Mouse (Mus musculus): ENCODE data around the gene Ilk.
"Not testable (repeated sequence)": the region's sequence is repeated elsewhere in the genome, so short reads cannot be mapped to it uniquely, and the experiment has no call there.

Gene Ilk

DNA sequence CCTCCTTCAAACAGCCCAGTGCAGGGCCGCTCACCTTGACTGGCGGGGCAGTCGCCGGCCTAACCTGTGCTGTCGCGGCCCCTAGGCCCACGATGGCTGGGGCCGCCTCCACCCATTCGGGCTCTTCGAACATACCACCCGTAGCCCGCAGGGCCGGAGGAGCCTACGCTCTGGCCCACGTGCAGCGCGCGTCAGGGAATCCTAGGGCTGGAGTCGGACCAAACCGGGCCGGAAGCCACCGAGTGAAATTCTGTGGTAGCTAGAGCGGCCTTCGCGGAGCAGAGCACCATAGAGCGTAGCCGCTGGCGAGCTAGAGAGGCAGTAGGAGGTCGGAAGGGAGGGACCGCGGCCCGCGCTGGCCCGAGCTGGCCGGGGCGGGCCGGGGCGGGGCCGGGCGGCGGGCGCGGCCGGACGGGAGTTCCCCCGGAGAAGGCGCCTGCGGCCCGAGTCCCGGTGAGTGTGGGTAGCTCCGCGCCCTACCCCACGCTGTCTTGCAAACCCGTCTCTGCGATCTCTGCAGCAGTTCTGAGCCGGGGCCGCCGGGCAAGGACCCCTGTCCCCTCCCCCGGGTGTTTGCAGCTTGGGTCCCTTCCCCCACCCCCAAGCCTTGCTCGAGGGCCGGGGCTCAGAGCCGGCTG lies at the start of gene Ilk:
Ilk (plus strand) TSS at position 329 of the 638 bp plus-strand sequence.
- peak; percentile 87 for DNase-seq

DNA sequence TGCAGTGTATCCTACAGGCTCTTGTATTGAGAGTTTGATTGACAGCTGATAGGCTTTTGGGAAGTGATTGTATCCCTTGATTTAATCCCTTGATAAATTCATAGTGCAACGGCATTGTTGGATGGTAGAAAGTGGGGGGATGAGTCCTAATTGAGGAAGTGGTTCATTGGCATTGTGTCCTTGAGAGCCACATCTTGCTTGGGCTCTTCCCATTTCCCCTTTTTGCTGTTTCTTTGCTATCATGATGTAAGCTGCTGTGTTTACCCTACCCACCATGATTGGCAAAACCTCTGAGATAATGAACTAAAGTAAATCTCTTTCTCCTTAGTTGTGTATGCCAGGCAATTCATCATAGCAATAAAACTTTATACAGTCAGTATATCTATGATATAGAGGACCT lies 45.5 kb upstream of the Ilk start:
- DNase-seq = no peak

DNA sequence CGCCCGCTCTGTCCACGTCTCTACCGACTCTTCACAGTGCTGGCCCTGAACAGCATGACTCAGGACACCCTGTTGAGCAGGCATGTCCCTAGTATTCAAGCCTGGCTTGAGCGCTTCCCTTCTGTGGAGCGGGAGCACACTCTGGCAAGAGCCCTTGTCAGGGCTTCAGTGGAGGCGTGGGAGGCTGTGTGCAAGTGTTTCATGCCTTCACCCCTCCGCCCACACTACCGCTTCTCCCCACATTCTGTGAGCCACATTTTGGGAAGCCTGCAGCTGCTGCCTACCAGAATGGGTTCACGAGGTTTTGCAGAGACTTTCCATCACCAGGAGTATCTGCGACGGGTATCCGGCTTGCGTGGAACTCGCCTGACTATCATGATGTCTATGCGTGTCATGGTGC lies 33.2 kb upstream of the Ilk start:
- no peak for DNase-seq

DNA sequence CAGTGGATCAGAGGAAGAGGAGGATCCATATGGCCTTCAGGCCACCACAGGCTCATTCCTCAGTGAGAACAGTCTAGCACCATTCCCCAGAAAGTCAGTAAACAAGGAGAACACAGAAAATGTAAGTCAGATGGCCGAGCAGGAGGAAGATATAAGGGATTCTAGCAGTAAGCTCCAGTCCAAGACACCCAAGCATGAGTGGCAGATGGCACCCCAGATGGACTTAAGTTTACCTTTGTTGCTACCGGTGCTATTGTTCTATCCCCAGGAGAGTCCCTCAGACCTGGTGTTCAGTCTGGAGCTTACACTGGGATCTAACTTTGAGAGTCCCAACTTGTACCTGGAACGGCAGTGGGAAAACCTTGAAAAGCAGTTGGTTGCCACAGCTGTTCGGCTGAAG lies 32.6 kb upstream of the Ilk start:
- no peak for DNase-seq

DNA sequence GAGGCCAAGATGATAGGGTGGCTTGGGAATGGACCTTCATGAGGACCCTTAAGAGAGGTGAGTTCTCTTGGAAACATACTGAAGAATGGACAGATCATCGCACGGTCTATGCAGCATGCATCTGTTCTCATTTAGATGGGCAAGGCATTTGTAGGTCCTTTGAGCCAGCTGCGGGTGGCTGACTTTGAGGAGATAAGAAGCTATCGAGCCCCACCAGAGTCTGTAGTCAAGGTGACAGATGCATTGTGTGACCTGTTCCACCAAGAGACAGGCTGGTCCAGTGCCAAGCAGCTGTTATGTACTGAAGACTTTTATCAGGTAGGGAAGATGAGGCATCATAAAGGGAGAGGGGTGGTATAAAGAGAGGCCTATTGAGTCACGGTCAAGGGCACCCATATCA lies 27.7 kb upstream of the Ilk start:
- no peak for DNase-seq

DNA sequence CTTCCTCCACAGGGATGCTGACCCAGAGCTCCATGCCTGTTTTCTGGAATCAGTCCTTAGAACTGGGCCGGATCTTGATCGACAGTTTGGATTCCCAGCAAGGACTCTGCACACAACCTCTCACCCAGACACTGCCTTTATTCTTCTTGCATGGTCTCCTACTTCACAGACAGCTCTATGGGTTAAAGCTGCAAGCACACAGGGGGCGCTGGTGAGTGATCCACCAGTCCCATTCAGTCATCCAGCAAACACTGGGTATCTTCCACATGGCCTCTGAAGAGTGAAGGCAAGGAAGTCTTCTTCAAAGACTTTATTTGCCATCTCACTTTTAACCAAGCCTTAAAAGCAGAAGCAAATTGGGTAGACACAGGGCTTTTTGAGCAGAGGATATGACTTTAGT lies 21.0 kb upstream of the Ilk start:
- DNase-seq = peak; percentile 20

DNA sequence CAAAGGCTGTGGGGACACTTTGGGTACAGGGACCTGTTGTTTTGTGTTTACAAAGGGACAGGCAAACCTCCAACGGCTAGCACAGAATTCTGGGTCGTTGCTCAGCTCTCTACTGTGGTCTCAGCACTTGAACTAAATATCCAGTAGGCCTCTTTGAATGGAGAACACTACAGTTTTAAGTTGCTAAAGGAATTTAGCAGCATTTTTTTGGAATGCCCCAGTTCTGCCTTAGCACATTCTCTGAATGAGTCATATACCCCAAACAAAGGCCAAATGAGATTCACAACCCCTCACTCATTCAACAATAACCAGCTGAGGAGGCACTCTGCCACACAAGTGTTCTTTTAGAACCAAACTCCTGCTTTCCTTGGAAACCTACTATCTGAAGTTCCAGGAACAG lies 14.5 kb upstream of the Ilk start:
- no peak for DNase-seq

DNA sequence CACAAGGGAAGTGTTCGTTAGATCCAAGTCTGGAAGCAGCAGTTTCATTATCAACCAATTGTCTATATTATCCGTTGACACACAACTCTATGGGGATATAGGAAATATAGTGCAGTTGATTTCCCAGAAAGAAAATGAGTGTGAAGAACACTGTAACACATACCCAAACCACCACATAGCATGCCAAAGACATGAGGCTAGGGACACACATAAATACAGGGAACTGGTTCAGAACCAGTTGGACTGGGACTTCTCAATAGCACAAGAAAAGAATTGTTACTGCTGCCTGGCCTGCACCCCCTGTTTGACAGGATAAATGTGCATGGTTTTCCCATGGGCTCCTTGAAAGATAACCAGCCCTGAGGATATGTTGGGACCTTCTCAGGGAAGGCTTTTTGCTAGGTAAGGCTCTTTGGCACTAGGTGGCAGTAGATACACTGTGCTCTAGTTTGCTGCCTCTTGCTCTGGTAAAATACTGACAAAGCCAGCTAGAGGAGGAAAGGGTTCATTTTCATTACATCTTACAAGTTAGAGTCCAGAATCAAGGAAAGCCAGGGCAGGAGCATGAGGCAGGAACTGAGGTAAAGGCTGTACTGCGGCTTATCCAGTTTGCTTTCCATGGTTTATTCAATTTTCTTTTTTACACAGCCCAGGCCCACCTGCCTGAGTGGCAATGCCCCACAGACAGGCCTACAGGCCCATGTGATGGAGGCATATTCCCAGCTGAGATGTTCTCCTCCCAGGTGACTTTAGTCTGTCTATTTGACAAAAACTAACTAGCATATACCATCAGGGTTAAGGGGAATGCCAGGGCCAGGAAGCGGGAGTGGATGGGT lies 10.0 kb upstream of the Ilk start:
- peak; percentile 49 for DNase-seq

DNA sequence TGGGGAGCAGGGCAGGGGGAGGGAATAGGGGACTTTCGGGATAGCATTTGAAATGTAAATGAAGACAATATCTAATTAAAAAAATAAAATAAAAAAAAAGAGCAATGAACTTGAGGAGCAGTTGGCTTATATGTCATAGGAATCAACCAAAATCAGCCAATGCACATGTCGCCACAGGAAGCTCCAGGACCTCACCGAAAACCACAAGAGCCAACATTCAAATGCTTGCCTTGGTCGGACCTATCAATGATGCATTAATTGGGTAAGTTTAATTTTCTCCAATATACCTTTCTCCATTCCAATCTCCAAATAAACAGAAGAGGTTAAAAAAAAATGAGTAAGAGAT lies 9.4 kb upstream of the Ilk start:
- no peak for DNase-seq

DNA sequence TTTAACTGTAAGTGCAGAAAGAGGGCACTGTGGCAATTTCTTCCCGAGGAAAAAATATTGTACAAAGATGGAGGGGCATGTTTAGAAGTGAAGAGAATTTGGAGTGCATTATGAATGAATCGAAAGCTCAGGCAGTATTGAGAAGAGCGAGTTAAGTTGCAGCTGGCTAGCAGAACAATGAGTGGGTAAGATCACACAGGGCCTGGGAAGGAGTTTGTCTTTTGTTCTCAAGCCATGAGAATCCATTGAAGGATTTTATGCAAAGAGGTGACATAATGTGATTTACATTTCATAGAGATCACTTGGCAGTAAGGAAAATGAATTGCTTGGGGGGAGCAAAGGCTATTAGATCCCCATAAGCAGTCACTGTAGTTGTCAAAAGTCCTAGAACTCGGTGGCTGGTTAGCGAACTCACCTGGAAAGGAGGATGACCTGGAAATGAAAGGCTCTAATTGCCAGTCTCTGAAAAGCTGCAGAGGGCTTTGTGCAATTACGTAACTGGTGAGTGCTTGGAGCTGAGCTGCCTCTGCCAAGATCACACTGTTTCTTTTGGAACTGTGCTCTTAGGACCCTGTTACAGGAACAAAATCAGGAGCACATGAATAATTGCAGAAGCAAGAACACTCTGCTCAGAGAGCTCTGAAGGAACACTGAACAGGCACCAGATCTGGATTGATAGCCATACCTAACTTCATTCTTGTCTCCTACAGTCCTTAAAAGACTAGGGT lies 7.5 kb upstream of the Ilk start:
- no peak for DNase-seq

DNA sequence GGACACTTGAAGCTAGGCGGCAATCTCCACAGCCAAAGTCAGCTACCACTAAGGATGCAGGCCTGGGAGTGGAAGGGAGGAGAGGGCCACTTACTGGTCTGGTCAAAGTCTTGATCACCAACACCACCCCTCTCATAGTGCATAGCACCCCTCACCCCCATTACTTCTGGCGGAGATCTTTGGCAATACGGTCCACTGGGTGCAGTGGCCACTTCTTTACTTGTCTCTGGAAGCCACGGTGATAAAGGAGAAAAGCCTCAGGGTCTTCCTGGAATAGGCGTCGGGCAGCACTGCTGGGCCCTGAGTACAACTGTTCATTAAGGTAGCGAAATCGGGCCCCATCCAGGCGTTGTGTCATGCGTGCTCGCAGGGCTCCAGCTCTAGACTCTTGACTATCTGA lies 2.6 kb upstream of the Ilk start:
- no peak for DNase-seq

DNA sequence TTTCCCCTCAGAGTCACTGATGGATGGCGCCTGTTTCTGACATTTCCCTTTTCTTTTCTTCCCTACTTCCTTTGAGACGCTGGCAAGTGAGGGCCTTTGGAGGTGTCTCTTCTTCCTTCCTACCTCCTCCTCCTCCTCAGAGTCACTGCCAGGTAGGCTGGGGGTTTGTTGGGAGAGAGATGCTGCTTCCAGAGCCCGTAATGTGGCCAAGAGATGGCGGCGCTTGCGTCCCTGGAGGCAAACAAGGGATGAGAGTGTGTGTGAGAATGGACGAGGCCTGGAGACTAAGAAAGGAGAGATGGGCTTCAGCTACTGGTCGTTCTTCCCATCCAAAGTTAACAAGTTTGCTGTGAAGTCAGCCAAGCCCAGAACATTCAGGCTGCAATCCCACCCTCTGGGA lies 1.6 kb upstream of the Ilk start:
- no peak for DNase-seq

DNA sequence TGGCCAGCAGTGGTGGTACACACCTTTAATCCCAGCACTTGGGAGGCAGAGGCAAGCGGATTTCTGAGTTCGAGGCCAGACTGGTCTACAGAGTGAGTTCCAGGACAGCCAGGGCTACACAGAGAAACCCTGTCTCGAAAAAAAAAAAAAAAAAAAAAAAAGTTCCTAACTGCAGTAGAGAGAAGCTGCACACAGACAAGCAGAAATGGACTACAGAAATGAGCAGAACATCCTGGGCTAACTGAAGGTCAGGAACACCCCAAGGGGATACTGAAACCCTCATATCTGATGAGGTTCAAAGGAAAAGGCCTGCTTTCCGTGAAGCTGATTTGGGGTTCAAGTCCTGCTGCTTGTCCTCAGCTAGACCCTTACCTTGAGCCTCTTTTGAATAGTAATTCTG lies 928 bp upstream of the Ilk start:
- not testable (repeated sequence) for DNase-seq

DNA sequence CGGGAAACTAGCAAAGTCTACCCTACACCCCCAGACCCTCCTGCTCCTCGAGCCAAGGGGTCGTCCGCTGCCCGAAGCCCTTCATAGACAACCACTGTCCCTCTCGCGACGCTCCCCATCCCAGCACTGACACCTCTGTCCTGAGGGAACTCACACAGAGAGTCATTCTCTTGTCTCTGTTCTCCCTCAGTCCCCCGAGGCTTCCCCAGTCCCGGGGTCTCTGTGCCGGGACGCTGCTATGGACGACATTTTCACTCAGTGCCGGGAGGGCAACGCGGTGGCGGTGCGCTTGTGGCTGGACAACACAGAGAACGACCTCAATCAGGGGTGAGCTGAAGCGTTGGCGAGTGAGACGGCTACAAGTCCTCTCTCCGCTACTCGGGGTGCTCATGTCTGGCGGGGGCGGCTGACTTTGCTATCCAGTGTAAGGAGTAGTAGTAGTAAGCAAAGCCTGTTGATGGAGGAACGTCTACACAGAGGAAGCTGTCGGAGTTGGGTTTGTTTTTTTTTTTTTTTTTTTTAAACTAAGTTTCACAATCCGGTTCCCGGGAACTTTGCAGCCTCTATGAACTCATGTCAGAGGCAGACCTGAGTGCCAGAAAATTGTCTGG lies 624 bp downstream of the Ilk start, which contains the start of gene Rrp8:
Rrp8 (minus strand) TSS at position 475 of the 611 bp plus-strand sequence.
- peak; percentile 46 for DNase-seq

DNA sequence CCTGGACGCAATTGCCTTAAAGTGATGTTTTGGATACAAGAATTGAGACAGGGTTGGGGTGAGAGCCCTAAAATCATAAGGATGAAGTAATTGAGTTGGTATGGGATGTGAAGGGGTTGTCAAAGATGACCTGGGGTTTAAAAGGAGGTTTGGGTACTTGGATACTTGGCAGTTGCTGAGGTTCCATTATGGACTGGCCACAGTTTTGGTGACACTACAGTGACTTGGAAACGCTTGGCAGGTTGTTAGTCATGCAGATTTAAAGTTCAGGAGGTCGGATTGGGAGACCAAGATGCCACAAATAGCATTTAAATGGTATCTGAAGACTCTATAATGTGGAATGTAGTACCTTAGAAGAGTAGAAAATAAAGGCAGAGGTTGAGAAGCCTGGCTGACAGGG lies 1.3 kb downstream of the Ilk start:
- DNase-seq = no peak

DNA sequence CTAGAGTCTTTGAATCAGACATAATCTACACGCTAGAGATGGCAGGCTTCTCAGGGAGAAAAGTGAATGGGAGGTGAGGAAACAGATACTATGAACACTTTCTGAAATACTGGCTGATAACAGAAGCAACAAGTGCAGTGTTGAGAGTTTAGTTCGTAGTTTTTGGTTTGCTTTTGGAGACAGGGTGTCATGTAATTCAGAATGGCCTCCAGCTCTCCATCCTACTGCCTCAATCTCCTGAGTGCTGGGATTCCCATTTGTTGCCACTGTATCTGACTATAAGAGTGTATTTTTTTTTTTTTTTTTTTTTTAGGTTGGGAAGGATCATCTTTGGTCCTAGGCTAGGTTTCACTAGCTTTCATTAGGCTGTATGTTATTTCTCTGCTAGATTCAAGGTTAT lies 1.9 kb downstream of the Ilk start:
- no peak for DNase-seq

DNA sequence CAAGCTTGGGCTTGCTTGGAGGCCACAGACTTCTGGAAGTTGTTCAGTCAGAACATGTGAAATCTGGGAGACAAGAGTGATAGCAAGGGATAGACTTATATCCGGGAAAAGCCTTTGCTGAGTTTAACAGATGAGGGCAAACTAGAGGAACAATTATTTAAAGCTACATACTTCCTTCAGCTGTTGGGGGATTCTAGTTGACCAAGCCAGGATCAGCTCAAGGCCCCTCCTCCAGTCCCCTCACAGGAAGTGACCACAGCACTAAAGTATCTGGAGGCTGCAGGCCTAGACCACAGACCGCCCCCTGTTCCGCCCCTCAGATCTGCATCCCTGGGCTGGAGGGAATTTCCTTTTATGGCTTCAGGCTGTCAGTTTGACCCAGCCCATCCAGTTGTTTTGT lies 2.6 kb downstream of the Ilk start:
- no peak for DNase-seq

DNA sequence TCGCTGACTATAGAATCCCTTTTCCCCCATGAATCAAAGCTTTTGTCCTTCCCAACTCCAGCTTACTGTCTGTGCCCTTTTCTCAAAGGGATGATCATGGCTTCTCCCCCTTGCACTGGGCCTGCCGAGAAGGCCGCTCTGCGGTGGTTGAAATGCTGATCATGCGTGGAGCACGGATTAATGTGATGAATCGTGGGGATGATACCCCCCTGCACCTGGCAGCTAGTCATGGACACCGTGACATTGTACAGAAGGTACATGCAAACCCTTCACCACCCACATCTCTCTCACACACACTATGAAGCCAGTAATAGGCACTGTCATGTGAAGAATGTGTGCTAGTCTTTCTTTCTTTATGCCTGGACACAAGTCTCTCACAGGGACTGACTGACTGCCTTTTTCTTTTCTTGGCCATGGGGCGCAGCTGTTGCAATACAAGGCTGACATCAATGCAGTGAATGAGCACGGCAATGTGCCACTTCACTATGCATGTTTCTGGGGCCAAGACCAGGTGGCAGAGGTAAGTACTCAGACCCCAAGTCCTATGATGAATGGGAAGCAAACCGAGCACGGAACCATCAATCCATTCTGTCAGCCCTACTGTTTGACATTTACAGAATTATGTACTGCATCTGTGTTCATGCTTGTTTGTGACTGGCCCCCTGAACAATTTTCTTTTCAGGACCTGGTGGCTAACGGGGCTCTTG lies 3.9 kb downstream of the Ilk start:
- DNase-seq = no peak

DNA sequence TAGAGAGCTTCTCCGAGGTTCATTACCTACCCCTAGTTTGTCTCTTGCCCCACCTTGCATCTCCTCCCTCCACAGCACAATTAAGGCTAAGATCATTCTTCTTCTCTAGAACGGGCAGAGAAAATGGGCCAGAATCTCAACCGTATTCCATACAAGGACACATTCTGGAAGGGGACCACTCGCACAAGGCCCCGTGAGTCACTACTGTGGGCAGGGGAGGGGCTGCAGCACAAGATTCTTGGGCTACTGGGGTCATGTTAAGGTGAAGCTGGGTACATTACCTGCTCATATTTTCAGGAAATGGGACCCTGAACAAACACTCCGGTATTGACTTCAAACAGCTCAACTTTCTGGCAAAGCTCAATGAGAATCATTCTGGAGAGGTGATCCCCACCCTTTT lies 4.5 kb downstream of the Ilk start:
- no peak for DNase-seq

DNA sequence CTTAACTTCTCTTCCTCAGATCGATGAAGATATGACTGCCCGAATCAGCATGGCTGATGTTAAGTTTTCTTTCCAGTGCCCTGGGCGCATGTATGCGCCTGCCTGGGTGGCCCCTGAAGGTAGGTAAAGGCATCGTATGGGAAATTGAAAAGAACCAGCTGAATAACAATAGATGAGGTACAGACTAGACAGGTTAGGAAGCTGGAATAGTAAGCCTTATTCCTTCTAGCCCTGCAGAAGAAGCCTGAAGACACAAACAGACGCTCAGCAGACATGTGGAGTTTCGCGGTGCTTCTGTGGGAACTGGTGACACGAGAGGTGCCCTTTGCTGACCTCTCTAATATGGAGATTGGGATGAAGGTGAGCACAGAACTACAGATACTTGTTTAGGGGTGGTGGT lies 5.6 kb downstream of the Ilk start:
- DNase-seq = no peak

DNA sequence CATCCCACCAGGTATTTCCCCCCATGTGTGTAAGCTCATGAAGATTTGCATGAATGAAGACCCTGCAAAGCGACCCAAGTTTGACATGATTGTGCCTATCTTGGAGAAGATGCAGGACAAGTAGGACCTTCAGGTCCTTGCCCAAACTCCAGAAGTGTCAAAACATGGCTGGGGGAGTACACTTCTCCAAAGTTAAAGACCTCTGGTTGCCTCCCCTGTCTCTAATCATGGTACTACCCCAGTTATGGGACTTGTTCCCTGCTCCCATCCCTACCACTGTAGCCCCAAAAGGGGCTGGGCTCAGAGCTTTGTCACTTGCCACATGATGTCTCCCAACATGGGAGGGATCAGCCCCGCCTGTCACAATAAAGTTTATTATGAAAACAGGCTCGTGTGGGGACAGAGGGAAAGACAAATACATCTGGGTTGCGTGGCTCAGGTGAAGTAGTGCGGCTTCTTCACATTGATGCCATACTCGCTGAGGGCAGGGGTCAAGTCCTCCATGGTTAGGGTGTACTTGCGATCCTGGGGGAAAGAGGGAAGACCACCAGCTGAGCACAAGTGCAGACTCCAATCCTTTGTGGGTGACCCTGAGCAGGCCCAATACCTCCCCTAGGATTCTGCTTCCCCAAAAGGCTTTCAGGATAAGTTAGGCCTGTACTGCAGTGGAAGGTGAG lies 6.3 kb downstream of the Ilk start:
- DNase-seq = not testable (repeated sequence)

DNA sequence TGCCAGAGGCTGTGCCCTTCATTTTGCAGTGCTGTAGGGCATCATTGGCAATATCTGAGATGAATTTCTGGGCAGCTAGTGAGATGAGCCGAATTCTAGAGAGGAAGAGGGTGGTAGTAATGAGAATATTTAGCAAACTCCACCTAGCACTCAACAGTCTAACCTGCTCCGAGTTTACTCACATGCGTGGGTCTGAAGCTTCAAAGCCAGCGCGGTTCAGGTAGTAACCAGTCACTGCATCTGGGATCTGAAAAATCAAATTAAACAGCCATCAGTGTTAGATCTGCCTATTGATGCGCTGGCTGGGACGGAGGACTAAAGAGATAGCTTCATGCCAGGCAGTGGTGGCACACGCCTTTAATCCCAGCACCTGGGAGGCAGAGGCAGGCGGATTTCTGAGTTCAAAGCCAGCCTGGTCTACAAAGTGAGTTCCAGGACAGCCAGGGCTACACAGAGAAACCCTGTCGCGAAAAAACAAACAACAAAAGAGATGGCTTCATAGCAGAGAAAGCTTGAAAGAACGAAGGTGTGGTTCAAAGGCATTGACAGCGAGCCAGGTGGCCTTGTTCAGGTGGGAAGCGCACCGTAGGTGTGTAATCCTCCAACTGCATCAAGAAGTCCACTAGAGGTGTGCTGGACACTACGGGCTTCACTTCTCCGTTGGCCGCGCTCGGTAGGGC lies 7.0 kb downstream of the Ilk start:
- not testable (repeated sequence) for DNase-seq
